Mouse (Mus musculus): ENCODE data around the gene Prdm10.

DNA sequence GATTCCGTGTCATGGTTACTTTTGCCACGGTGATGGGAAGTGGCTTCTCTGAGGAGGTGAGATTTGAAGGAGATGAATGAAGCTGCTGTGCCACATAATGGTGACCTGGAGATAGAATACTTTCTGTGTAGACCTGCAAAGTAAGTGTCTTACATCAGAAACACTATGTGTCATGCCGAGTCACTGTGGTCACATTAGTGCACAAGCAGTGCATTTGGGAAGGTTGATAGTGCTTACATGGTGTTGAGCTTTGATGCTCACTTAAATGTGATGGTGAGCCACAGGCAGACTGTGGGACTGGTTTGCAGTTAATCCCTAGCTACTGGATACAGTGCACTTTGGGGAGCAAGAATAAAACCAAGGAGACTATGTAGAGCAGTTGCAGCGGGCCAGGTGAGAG lies 131.8 kb downstream of the Prdm10 start:
- TF ChIP-seq GATA1 (IDR thresholded peaks at IDR 0.05; ENCODE audit: borderline replicate concordance, low read length) (no peak), FLI1 (IDR thresholded peaks at IDR 0.05; ENCODE audit: low read length) (no peak)

Data from megakaryocyte, embryonic 14.5 days (primary cell).